Comparison of ENCODE assay signal across 17 mouse cellular contexts in genomic region chr11:31854955-31855354, GRCm38 (mm10). TPM values are rescaled to one million over a fixed set of nuclear protein-coding genes. Genes with fewer than 3 reads are reported as not detected.
A peak's percentile ranks its signal among the peaks of the same experiment; 100 is the strongest.
DNase-seq lines count a peak whose midpoint lies in the region; ATAC-seq and TF ChIP-seq lines count a peak whose summit lies in the region.
"Had no signal": no experiment of that assay in that cellular context is flagged by ENCODE, and none has a peak within 500 bp of the region (broad histone marks: within the 10 kb centered on the region; RNA-seq: fewer than 3 reads in every experiment).

No protein-coding gene starts in this region.

- no peak overlapping the region for H3K9ac ChIP-seq in forebrain, embryonic 15.5 days (replicated peaks)
- no peak overlapping the region for H3K9ac ChIP-seq in forebrain, embryonic 12.5 days
- H3K9ac ChIP-seq in midbrain, embryonic 15.5 days, result no peak overlapping the region
- H3K9ac ChIP-seq: limb, embryonic 12.5 days; liver, embryonic 14.5 days; neural tube, embryonic 12.5 days had no signal

- TF ChIP-seq POLR2A in cortical plate, adult 2 months (IDR thresholded peaks at IDR 0.05; ENCODE audit: extremely low read depth, insufficient read depth, low read length), result no peak

- ATAC-seq in forebrain, embryonic 15.5 days (replicated peaks), result 0 out of 2 replicates have a peak, but pooled peaks have one; percentile 48
- no peak for ATAC-seq in forebrain, embryonic 12.5 days (ENCODE audit: low FRiP score)
- ATAC-seq in midbrain, embryonic 15.5 days (replicated peaks), result no peak
- ATAC-seq: inflammation-experienced regulatory T-cells, adult 6 months had no signal

- no peak overlapping the region for H3K4me3 ChIP-seq in forebrain, embryonic 15.5 days
- H3K4me3 ChIP-seq in forebrain, embryonic 12.5 days (replicated peaks), result no peak overlapping the region
- no peak overlapping the region for H3K4me3 ChIP-seq in midbrain, embryonic 10.5 days
- H3K4me3 ChIP-seq in midbrain, embryonic 15.5 days, result no peak overlapping the region
- no peak overlapping the region for H3K4me3 ChIP-seq in cortical plate, adult 2 months (ENCODE audit: insufficient read depth, low read length)
- no peak overlapping the region for H3K4me3 ChIP-seq in limb, embryonic 10.5 days
- H3K4me3 ChIP-seq: embryonic facial prominence, embryonic 10.5 days; limb, embryonic 12.5 days; neural tube, embryonic 12.5 days had no signal

- peak; percentile 2 for DNase-seq in midbrain, embryonic 10.5 days (ENCODE audit: low spot score)
- DNase-seq in limb, embryonic 10.5 days (ENCODE audit: low spot score), result peak; percentile 15
- DNase-seq in thymus, postnatal 25 days, result no peak
- DNase-seq: cerebellum, postnatal 36 days; gastrocnemius, postnatal 10 days; kidney, adult 8-10 months; kidney, postnatal 4 days had no signal

- H3K36me3 ChIP-seq in forebrain, embryonic 15.5 days, result no peaks in the 10 kb centered on the region
- H3K36me3 ChIP-seq in forebrain, embryonic 12.5 days (replicated peaks), result no peaks in the 10 kb centered on the region
- no peaks in the 10 kb centered on the region for H3K36me3 ChIP-seq in midbrain, embryonic 10.5 days
- no peaks in the 10 kb centered on the region for H3K36me3 ChIP-seq in midbrain, embryonic 15.5 days (replicated peaks)
- no peaks in the 10 kb centered on the region for H3K36me3 ChIP-seq in limb, embryonic 10.5 days
- H3K36me3 ChIP-seq: embryonic facial prominence, embryonic 10.5 days; limb, embryonic 12.5 days; neural tube, embryonic 12.5 days had no signal

- 56% methylated on average over 5 of the region's 5 CpGs for WGBS in forebrain, embryonic 15.5 days
- WGBS in forebrain, embryonic 12.5 days, result 75% methylated on average over 5 of the region's 5 CpGs
- WGBS in midbrain, embryonic 10.5 days, result 83% methylated on average over 5 of the region's 5 CpGs
- 76% methylated on average over 5 of the region's 5 CpGs for WGBS in midbrain, embryonic 15.5 days
- 77% methylated on average over 5 of the region's 5 CpGs for WGBS in limb, embryonic 10.5 days

- no peak overlapping the region for H3K4me2 ChIP-seq in forebrain, embryonic 15.5 days (replicated peaks)
- no peak overlapping the region for H3K4me2 ChIP-seq in forebrain, embryonic 12.5 days
- no peak overlapping the region for H3K4me2 ChIP-seq in midbrain, embryonic 15.5 days
- H3K4me2 ChIP-seq: limb, embryonic 12.5 days; neural tube, embryonic 12.5 days had no signal

- H3K9me3 ChIP-seq in forebrain, embryonic 15.5 days, result no peaks in the 10 kb centered on the region
- H3K9me3 ChIP-seq in forebrain, embryonic 12.5 days, result no peaks in the 10 kb centered on the region
- no peaks in the 10 kb centered on the region for H3K9me3 ChIP-seq in midbrain, embryonic 10.5 days (replicated peaks)
- no peaks in the 10 kb centered on the region for H3K9me3 ChIP-seq in midbrain, embryonic 15.5 days
- no peaks in the 10 kb centered on the region for H3K9me3 ChIP-seq in limb, embryonic 10.5 days (replicated peaks)
- H3K9me3 ChIP-seq: embryonic facial prominence, embryonic 10.5 days; limb, embryonic 12.5 days; neural tube, embryonic 12.5 days had no signal

- H3K4me1 ChIP-seq in forebrain, embryonic 15.5 days, result peaks cover 3% of the 10 kb centered on the region; the same call in 1 of the 2 replicates
- H3K4me1 ChIP-seq in forebrain, embryonic 12.5 days, result no peaks in the 10 kb centered on the region
- H3K4me1 ChIP-seq in midbrain, embryonic 10.5 days, result peaks cover 11% of the 10 kb centered on the region; the same call in 1 of the 2 replicates
- 0 out of 2 replicates have a peak, but pooled peaks cover 3% of the 10 kb centered on the region for H3K4me1 ChIP-seq in midbrain, embryonic 15.5 days
- H3K4me1 ChIP-seq in cortical plate, adult 2 months (ENCODE audit: control insufficient read depth, insufficient read depth, low read length), result peaks cover 7% of the 10 kb centered on the region; the same call in 1 of the 2 replicates
- H3K4me1 ChIP-seq in limb, embryonic 10.5 days, result peaks cover 29% of the 10 kb centered on the region
- H3K4me1 ChIP-seq: neural tube, embryonic 12.5 days had no signal

- no peaks in the 10 kb centered on the region for H3K27me3 ChIP-seq in forebrain, embryonic 15.5 days
- no peaks in the 10 kb centered on the region for H3K27me3 ChIP-seq in forebrain, embryonic 12.5 days
- no peaks in the 10 kb centered on the region for H3K27me3 ChIP-seq in midbrain, embryonic 10.5 days (ENCODE audit: low read depth, poor library complexity, severe bottlenecking)
- no peaks in the 10 kb centered on the region for H3K27me3 ChIP-seq in midbrain, embryonic 15.5 days (replicated peaks)
- no peaks in the 10 kb centered on the region for H3K27me3 ChIP-seq in limb, embryonic 10.5 days (ENCODE audit: low read depth, poor library complexity, severe bottlenecking)
- H3K27me3 ChIP-seq: CH12.LX; limb, embryonic 12.5 days; neural tube, embryonic 12.5 days had no signal

- no peak overlapping the region for H3K27ac ChIP-seq in forebrain, embryonic 15.5 days (replicated peaks)
- H3K27ac ChIP-seq in forebrain, embryonic 12.5 days, result no peak overlapping the region
- H3K27ac ChIP-seq in midbrain, embryonic 10.5 days (replicated peaks), result no peak overlapping the region
- H3K27ac ChIP-seq in midbrain, embryonic 15.5 days, result no peak overlapping the region
- H3K27ac ChIP-seq in cortical plate, adult 2 months (ENCODE audit: insufficient read depth, low read length), result peak overlapping the region; percentile 80
- no peak overlapping the region for H3K27ac ChIP-seq in limb, embryonic 10.5 days
- H3K27ac ChIP-seq: embryonic facial prominence, embryonic 10.5 days; limb, embryonic 12.5 days; liver, embryonic 14.5 days; neural tube, embryonic 12.5 days had no signal

- no peak for TF ChIP-seq CTCF in cortical plate, adult 2 months (IDR thresholded peaks at IDR 0.05; ENCODE audit: extremely low read depth, insufficient read depth, low read length)

RNA-seq across cellular contexts. Expression of gene Cpeb4, which starts 17.1 kb away (rescaled TPM):
- polyA plus RNA-seq in forebrain, embryonic 15.5 days (2015; fragmentation: Nextera tagmentation; extraction: Ambion mirVana), result 15.9 and 16.4 TPM in 2 replicates
- polyA plus RNA-seq in forebrain, embryonic 12.5 days (2016; fragmentation: Nextera tagmentation; extraction: Ambion mirVana), result 11.7 and 14.0 TPM in 2 replicates
- 3.5 and 5.6 TPM in 2 replicates for polyA plus RNA-seq in midbrain, embryonic 10.5 days (2016; fragmentation: Nextera tagmentation; extraction: Ambion mirVana)
- 16.5 and 17.3 TPM in 2 replicates for polyA plus RNA-seq in midbrain, embryonic 15.5 days (2015; fragmentation: Nextera tagmentation; extraction: Ambion mirVana)
- 52.1 and 53.5 TPM in 2 replicates for polyA plus RNA-seq in cortical plate, adult 2 months (2012; rRNA removed)
- polyA plus RNA-seq in limb, embryonic 10.5 days (2016; fragmentation: Nextera tagmentation; extraction: Ambion mirVana), result 1.0 and 1.7 TPM in 2 replicates
